Mouse (Mus musculus) hindbrain, embryonic 13.5 days (tissue): ENCODE results near the gene Tmem131. TPM values are rescaled to one million over a fixed set of nuclear protein-coding genes. Genes with fewer than 3 reads are reported as not detected.
A peak's percentile ranks its signal among the peaks of the same experiment; 100 is the strongest.

Experiments used
- ATAC-seq: fragments of 200-750 bp; cut with Nextera tagmentation; 2 replicates; pipeline ENCODE4 v1.8.0; 2017; ENCODE audit warnings: moderate TSS enrichment; ENCODE audit not compliant: low FRiP score
- H3K27ac ChIP-seq: fragments of 300-500 bp; sonication (generic); 2 replicates; pipeline ENCODE4 v1.5.1; 2015; ENCODE audit warnings: inconsistent platforms, mild to moderate bottlenecking, moderate library complexity
- H3K27me3 ChIP-seq: fragments of 300-500 bp; sonication (generic); 2 replicates; pipeline ENCODE4 v1.6.1; 2015; ENCODE audit warnings: mild to moderate bottlenecking, inconsistent platforms
- H3K36me3 ChIP-seq: fragments of 300-500 bp; sonication (generic); 2 replicates; pipeline ENCODE4 v1.6.1; 2015; ENCODE audit warnings: mild to moderate bottlenecking, inconsistent platforms
- H3K4me1 ChIP-seq: fragments of 300-500 bp; sonication (generic); replicated peaks from 2 replicates; pipeline ENCODE4 v1.6.1; 2015; ENCODE audit warnings: inconsistent platforms
- H3K4me2 ChIP-seq: fragments of 300-500 bp; sonication (generic); 2 replicates; pipeline ENCODE4 v1.6.1; 2015; ENCODE audit warnings: inconsistent platforms, mild to moderate bottlenecking, moderate library complexity
- H3K4me3 ChIP-seq: fragments of 300-500 bp; sonication (generic); 2 replicates; pipeline ENCODE4 v1.5.1; 2015; ENCODE audit warnings: mild to moderate bottlenecking, inconsistent platforms
- H3K9ac ChIP-seq: fragments of 300-500 bp; sonication (generic); 2 replicates; pipeline ENCODE4 v1.6.1; 2015; ENCODE audit warnings: mild to moderate bottlenecking, inconsistent platforms
- H3K9me3 ChIP-seq: fragments of 300-500 bp; sonication (generic); 2 replicates; pipeline ENCODE4 v1.6.1; 2016; ENCODE audit warnings: inconsistent platforms
- WGBS: fragments of 180-500 bp; shearing (Covaris S2); methylation state at CpG from one replicate; pipeline ENCODE4 v1.1.7; 2015; 5-methylcytosine and 5-hydroxymethylcytosine counted together
- polyA plus RNA-seq: library from polyadenylated mRNA; unstranded; fragments of >200 nt; fragmentation: Nextera tagmentation; extraction: Ambion mirVana; gene quantifications from 2 replicates; pipeline ENCODE4 v1.2.1, GENCODE M21; 2015

Tmem131 gene
- polyA plus RNA-seq, 1 experiment from 2014 or later, result 11.6 TPM

- Histone ChIP-seq H3K27me3 (no peaks in the 10 kb centered on the region), H3K4me3 (no peak overlapping the region), H3K4me1 (no peaks in the 10 kb centered on the region), H3K9me3 (no peaks in the 10 kb centered on the region), H3K9ac (no peak overlapping the region), H3K4me2 (no peak overlapping the region), H3K36me3 (no peaks in the 10 kb centered on the region), H3K27ac (no peak overlapping the region)
- 80% methylated on average over 6 of the region's 6 CpGs for WGBS
- ATAC-seq, result no peak
These were observed 189.4 kb downstream of the Tmem131 start for GRCm38 (mm10) chr1:36753932-36754675.

GRCm38 (mm10) chr1:36746452-36746851, 197.0 kb downstream of the Tmem131 start:
- Histone ChIP-seq H3K4me2 (no peak overlapping the region), H3K27ac (no peak overlapping the region), H3K9ac (no peak overlapping the region), H3K27me3 (0 out of 2 replicates have a peak, but pooled peaks cover 3% of the 10 kb centered on the region), H3K4me1 (peaks cover 14% of the 10 kb centered on the region), H3K36me3 (no peaks in the 10 kb centered on the region), H3K4me3 (no peak overlapping the region), H3K9me3 (no peaks in the 10 kb centered on the region)
- no peak for ATAC-seq
- WGBS, result 45% methylated on average over 15 of the region's 15 CpGs

GRCm38 (mm10) chr1:36745661-36746060, 197.8 kb downstream of the Tmem131 start:
- no peak overlapping the region for H3K4me2 ChIP-seq
- no peak overlapping the region for H3K4me3 ChIP-seq
- no peak overlapping the region for H3K9ac ChIP-seq
- peaks cover 14% of the 10 kb centered on the region for H3K4me1 ChIP-seq
- no peak for ATAC-seq
- no peaks in the 10 kb centered on the region for H3K36me3 ChIP-seq
- 0 out of 2 replicates have a peak, but pooled peaks cover 5% of the 10 kb centered on the region for H3K27me3 ChIP-seq
- no peaks in the 10 kb centered on the region for H3K9me3 ChIP-seq
- no peak overlapping the region for H3K27ac ChIP-seq
- 34% methylated on average over 4 of the region's 4 CpGs for WGBS

DNA sequence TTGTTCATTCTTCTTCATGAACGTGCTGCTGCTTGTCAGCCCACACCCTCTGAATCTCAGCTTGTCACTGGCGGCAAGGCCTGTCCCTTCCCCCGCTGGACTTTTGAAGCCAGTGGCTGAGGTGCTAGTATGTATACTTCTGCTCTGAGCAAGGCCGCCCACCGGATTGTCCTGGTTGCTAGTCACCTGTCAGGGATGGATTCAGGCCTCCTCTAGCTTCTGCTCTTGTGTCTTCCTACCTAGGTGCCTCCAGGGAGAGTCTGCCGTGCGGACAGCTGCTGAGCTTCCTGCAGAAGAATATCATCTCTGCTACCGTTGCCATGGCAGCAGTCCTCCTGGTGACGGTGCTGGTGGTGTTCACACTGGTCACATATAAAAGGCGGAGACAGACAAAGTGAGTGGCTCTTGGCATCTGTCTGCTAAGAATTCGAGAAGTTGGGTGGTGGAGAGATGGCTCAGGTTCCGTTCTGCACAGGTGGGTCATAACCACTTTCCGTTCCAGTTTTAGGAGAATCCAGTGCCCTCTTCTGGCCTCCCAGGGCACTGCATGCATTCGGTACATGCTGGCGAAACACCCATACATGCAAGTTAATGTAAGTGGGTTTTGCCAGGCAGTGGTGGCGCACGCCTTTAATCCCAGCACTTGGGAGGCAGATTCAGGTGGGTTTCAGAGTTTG, 199.1 kb downstream of the Tmem131 start:
- Histone ChIP-seq H3K27ac (0 out of 2 replicates have a peak overlapping the region, but pooled peaks have one; percentile 4), H3K9me3 (no peaks in the 10 kb centered on the region), H3K27me3 (0 out of 2 replicates have a peak, but pooled peaks cover 6% of the 10 kb centered on the region), H3K9ac (peak overlapping the region; percentile 24; the same call in 1 of the 2 replicates), H3K4me3 (peak overlapping the region; percentile 30), H3K4me1 (peaks cover 14% of the 10 kb centered on the region), H3K36me3 (no peaks in the 10 kb centered on the region), H3K4me2 (peak overlapping the region; percentile 50)
- peak; percentile 86 for ATAC-seq
- WGBS, result 23% methylated on average over 17 of the region's 17 CpGs

DNA sequence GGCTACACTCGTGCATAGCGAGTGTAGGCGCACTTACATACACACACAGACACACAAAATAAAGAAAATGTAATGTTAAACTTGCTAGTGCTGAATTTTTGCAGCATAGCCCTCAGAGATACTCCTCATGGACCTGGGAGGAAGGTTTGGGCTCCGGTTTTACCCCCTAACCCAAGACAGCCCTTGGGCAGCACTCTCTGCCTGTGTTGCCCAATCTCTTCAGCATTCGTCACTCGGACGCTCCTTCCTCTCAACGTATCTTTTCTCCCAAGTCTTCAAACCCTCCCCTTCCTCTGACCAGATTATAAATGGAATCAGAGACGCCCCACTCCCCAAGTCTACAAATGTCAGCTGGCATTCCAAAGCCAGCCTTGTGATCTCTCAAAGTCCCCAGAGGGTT, 200.4 kb downstream of the Tmem131 start:
- H3K4me1 ChIP-seq, result peaks cover 14% of the 10 kb centered on the region
- 81% methylated on average over 9 of the region's 9 CpGs for WGBS
- 0 out of 2 replicates have a peak, but pooled peaks cover 6% of the 10 kb centered on the region for H3K27me3 ChIP-seq
- no peaks in the 10 kb centered on the region for H3K9me3 ChIP-seq
- H3K27ac ChIP-seq, result no peak overlapping the region
- H3K4me3 ChIP-seq, result no peak overlapping the region
- ATAC-seq, result no peak
- H3K4me2 ChIP-seq, result no peak overlapping the region
- H3K36me3 ChIP-seq, result no peaks in the 10 kb centered on the region
- H3K9ac ChIP-seq, result no peak overlapping the region

Other genes starting within 250 kb of the Tmem131 start
- gene 4933424G06Rik, start 233.5 kb downstream of the Tmem131 start, polyA plus RNA-seq, result 0.43 and 0.57 TPM in 2 replicates
- 101 and 107 TPM in 2 replicates for gene Actr1b, start 229.2 kb downstream of the Tmem131 start, polyA plus RNA-seq
- gene Zap70, start 181.9 kb downstream of the Tmem131 start, polyA plus RNA-seq, result 0.43 and 1.2 TPM in 2 replicates
- gene Vwa3b, start 82.9 kb upstream of the Tmem131 start, polyA plus RNA-seq, result 0.61 and 1.5 TPM in 2 replicates